Mouse (Mus musculus): ENCODE data around the gene Rdm1. TPM values are rescaled to one million over a fixed set of nuclear protein-coding genes. Genes with fewer than 3 reads are reported as not detected.

Gene Rdm1
- polyA plus RNA-seq, 1 experiment from 2014 or later, result 40.8 TPM

DNA sequence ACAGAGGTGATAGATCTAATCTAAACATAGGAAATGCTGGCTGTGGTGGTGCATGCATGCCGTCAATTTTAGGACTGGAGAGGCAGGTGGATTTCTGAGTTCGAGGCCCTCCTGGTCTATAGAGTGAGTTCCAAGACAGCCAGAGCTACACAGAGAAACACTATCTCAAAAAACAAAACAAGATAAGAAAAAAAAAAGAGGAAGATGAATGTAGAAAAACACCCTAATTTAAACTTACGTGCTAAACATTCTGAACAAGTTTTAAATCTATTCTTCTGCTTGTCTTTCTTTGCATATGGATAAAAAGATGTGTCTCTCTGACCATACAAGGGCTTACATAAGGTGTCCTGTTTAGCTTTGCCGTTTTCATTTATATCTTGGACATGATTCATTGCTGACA, 44.3 kb downstream of the Rdm1 start:
- Histone ChIP-seq H3K4me3 (replicated peaks; ENCODE audit: low read length) (no peak overlapping the region), H3K27me3 (ENCODE audit: control insufficient read depth, insufficient read depth, low read length) (no peaks in the 10 kb centered on the region), H3K9ac (ENCODE audit: low read length) (no peak overlapping the region), H3K27ac (ENCODE audit: low read length) (no peak overlapping the region), H3K4me2 (ENCODE audit: low read depth, low read length) (no peak overlapping the region), H3K9me3 (replicated peaks; ENCODE audit: control insufficient read depth, low read length) (no peaks in the 10 kb centered on the region), H3K36me3 (ENCODE audit: control insufficient read depth, insufficient read depth, low read length) (no peaks in the 10 kb centered on the region), H3K4me1 (ENCODE audit: control insufficient read depth, insufficient read depth, low read length) (peaks cover 24% of the 10 kb centered on the region)
- WGBS, result 67% methylated on average over 4 of the region's 4 CpGs
- no peak for ATAC-seq (ENCODE audit: insufficient read depth, low FRiP score)

DNA sequence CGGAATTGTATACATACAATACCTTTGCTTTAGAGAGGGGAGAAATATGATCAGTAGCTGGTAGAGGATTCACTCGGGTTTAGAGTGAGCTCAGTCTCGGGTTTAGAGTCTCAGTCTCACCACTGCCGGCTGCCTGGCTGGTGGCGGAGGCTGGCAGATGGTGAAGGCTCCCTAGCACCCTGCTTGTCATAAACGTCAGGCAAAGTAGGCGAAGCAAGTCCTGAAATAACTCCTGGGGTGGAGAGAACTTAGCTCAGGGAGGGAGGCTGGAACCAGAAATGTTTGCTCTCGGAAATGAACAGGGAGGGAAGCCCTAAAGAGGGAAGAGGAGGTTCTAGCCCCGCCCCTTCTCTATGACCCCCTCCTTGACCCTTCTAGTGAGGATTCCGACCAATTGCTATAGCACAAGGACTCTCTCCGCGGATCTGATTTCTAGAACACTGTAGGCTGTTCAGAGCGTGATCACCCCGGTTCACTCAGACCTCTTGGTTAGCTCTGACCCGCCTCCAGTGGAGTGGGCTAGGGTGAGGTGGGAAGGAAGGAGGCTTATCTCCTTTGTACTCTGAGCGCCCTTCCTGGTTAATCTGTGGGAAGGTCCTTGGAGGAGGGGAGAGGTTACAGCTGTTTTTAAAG, 46.1 kb downstream of the Rdm1 start:
- H3K27me3 ChIP-seq (ENCODE audit: control insufficient read depth, insufficient read depth, low read length), result no peaks in the 10 kb centered on the region
- H3K36me3 ChIP-seq (ENCODE audit: control insufficient read depth, insufficient read depth, low read length), result no peaks in the 10 kb centered on the region
- H3K27ac ChIP-seq (ENCODE audit: low read length), result peak overlapping the region; percentile 57
- no peak overlapping the region for H3K4me3 ChIP-seq (replicated peaks; ENCODE audit: low read length)
- peak; percentile 61; the same call in 1 of the 2 replicates for ATAC-seq (ENCODE audit: insufficient read depth, low FRiP score)
- H3K9me3 ChIP-seq (replicated peaks; ENCODE audit: control insufficient read depth, low read length), result no peaks in the 10 kb centered on the region
- H3K9ac ChIP-seq (ENCODE audit: low read length), result peak overlapping the region; percentile 47
- peaks cover 20% of the 10 kb centered on the region for H3K4me1 ChIP-seq (ENCODE audit: control insufficient read depth, insufficient read depth, low read length)
- H3K4me2 ChIP-seq (ENCODE audit: low read depth, low read length), result peak overlapping the region; percentile 27
- WGBS, result 19% methylated on average over 16 of the region's 16 CpGs

DNA sequence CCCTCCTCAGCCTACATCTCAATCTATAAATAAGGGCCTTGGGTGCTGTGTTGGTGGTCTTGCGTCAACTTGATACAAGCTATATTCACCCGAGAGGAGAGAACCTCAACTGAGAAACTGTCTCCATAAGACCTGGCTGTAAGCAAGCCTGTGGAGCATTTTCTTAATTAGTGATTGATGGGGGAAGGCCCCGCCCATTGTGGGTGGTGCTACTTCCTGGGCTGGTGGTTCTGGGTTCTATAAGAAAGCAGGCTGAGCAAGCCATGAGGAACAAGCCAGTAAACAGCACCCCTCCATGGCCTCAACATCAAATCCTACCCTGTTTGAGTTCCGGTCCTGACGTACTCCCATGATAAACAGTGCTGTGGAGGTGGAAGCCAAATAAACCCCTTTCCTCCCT, 47.1 kb downstream of the Rdm1 start:
- Histone ChIP-seq H3K4me2 (ENCODE audit: low read depth, low read length) (no peak overlapping the region), H3K4me1 (ENCODE audit: control insufficient read depth, insufficient read depth, low read length) (peaks cover 14% of the 10 kb centered on the region), H3K27ac (ENCODE audit: low read length) (no peak overlapping the region), H3K4me3 (replicated peaks; ENCODE audit: low read length) (no peak overlapping the region), H3K9me3 (replicated peaks; ENCODE audit: control insufficient read depth, low read length) (no peaks in the 10 kb centered on the region), H3K27me3 (ENCODE audit: control insufficient read depth, insufficient read depth, low read length) (no peaks in the 10 kb centered on the region), H3K9ac (ENCODE audit: low read length) (no peak overlapping the region), H3K36me3 (ENCODE audit: control insufficient read depth, insufficient read depth, low read length) (no peaks in the 10 kb centered on the region)
- 86% methylated on average over 5 of the region's 5 CpGs for WGBS
- no peak for ATAC-seq (ENCODE audit: insufficient read depth, low FRiP score)

DNA sequence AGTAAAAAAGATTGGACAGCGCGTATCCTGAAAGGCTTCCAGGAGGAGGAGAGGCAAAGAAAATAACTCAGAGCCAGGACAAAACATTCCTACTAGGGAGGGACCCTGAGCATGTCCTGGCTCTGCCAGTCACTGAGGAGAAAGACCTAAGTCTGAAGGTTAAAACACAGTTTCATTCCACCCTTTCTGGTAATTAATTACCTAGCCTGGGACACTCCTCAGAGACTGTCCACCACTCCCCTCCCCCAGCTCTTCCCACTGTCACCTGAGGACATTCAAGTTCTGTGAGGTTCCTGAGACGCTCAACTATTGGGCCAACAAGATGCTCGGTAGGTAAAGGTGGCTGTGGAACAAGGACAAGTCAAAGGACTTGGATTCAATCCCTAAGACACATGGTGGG, 48.4 kb downstream of the Rdm1 start:
- no peaks in the 10 kb centered on the region for H3K9me3 ChIP-seq (replicated peaks; ENCODE audit: control insufficient read depth, low read length)
- no peaks in the 10 kb centered on the region for H3K27me3 ChIP-seq (ENCODE audit: control insufficient read depth, insufficient read depth, low read length)
- peaks cover 9% of the 10 kb centered on the region; the same call in 1 of the 2 replicates for H3K4me1 ChIP-seq (ENCODE audit: control insufficient read depth, insufficient read depth, low read length)
- no peaks in the 10 kb centered on the region for H3K36me3 ChIP-seq (ENCODE audit: control insufficient read depth, insufficient read depth, low read length)
- no peak overlapping the region for H3K27ac ChIP-seq (ENCODE audit: low read length)
- no peak overlapping the region for H3K4me3 ChIP-seq (replicated peaks; ENCODE audit: low read length)
- H3K4me2 ChIP-seq (ENCODE audit: low read depth, low read length), result no peak overlapping the region
- 83% methylated on average over 4 of the region's 4 CpGs for WGBS
- no peak for ATAC-seq (ENCODE audit: insufficient read depth, low FRiP score)
- H3K9ac ChIP-seq (ENCODE audit: low read length), result no peak overlapping the region

DNA sequence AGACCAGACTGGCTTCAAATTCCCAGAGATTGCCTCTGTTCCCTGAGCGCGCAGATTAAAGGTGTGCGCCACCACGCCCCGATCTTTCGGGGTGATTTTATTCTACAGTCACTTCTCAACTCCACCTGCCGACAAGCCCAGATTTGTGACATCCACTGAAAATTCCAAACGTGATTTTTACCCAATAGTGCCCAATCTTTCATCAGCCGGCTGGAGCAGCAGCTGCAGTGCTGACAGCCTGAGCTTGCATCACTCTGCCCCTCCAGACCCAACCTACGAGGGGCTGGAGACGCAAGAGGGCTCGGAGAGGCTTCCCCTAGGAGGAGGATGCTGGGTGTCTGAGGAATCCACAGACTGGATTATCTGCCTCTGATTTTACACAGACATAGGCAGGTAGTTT, 50.7 kb downstream of the Rdm1 start:
- H3K4me3 ChIP-seq (replicated peaks; ENCODE audit: low read length), result no peak overlapping the region
- WGBS, result 71% methylated on average over 12 of the region's 12 CpGs
- no peak overlapping the region for H3K4me2 ChIP-seq (ENCODE audit: low read depth, low read length)
- no peak for ATAC-seq (ENCODE audit: insufficient read depth, low FRiP score)
- H3K4me1 ChIP-seq (ENCODE audit: control insufficient read depth, insufficient read depth, low read length), result peaks cover 15% of the 10 kb centered on the region
- no peaks in the 10 kb centered on the region for H3K36me3 ChIP-seq (ENCODE audit: control insufficient read depth, insufficient read depth, low read length)
- H3K27me3 ChIP-seq (ENCODE audit: control insufficient read depth, insufficient read depth, low read length), result no peaks in the 10 kb centered on the region
- no peak overlapping the region for H3K9ac ChIP-seq (ENCODE audit: low read length)
- no peak overlapping the region for H3K27ac ChIP-seq (ENCODE audit: low read length)
- H3K9me3 ChIP-seq (replicated peaks; ENCODE audit: control insufficient read depth, low read length), result no peaks in the 10 kb centered on the region

DNA sequence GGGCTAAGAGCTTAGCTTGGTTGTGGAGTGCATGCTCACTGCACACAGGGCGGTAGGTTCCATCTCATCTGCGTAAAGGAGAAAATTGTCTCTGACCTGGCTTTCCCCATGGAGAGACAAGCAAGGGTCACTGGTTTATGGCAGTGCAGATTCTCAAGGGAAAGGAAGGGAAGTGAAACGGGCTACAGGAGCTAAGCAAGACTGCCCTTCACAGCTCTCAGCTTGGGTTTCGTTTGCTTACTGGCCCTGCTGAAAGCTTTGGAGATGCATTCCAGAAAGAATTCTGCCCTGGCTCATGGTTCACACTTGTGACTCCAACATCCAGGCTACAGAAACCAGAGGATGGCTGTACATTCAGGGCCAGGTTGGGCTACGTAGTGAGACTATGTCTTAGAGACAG, 51.8 kb downstream of the Rdm1 start:
- Histone ChIP-seq H3K4me2 (ENCODE audit: low read depth, low read length) (no peak overlapping the region), H3K27ac (ENCODE audit: low read length) (no peak overlapping the region), H3K9ac (ENCODE audit: low read length) (no peak overlapping the region), H3K4me1 (ENCODE audit: control insufficient read depth, insufficient read depth, low read length) (peaks cover 6% of the 10 kb centered on the region; the same call in 1 of the 2 replicates), H3K9me3 (replicated peaks; ENCODE audit: control insufficient read depth, low read length) (no peaks in the 10 kb centered on the region), H3K4me3 (replicated peaks; ENCODE audit: low read length) (no peak overlapping the region), H3K36me3 (ENCODE audit: control insufficient read depth, insufficient read depth, low read length) (no peaks in the 10 kb centered on the region), H3K27me3 (ENCODE audit: control insufficient read depth, insufficient read depth, low read length) (no peaks in the 10 kb centered on the region)
- ATAC-seq (ENCODE audit: insufficient read depth, low FRiP score), result no peak
- WGBS, result 71% methylated on average over 5 of the region's 5 CpGs

DNA sequence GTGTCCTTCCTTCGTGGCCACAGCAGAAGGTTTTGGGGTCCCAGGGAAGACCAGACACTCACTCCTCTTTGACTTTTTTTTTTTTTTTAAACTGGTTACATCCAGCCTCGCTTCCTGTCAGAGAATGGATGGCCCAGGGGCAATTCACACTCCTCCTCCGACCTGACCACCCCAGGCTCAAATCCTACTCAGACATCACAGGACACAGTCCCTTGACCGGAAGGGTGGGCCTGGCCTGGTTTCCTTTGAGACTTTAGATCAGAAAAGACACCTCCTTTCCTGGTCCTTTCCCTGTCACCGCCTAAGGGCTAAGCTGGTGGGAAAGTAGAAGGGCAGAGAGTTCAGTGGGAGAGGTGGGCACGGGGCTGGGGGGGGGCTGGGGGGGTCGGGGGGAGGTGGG, 52.9 kb downstream of the Rdm1 start:
- 41% methylated on average over 7 of the region's 7 CpGs for WGBS
- Histone ChIP-seq H3K9ac (ENCODE audit: low read length) (no peak overlapping the region), H3K4me1 (ENCODE audit: control insufficient read depth, insufficient read depth, low read length) (peaks cover 6% of the 10 kb centered on the region; the same call in 1 of the 2 replicates), H3K27me3 (ENCODE audit: control insufficient read depth, insufficient read depth, low read length) (no peaks in the 10 kb centered on the region), H3K36me3 (ENCODE audit: control insufficient read depth, insufficient read depth, low read length) (no peaks in the 10 kb centered on the region), H3K27ac (ENCODE audit: low read length) (no peak overlapping the region), H3K4me2 (ENCODE audit: low read depth, low read length) (no peak overlapping the region), H3K4me3 (replicated peaks; ENCODE audit: low read length) (no peak overlapping the region), H3K9me3 (replicated peaks; ENCODE audit: control insufficient read depth, low read length) (no peaks in the 10 kb centered on the region)
- ATAC-seq (ENCODE audit: insufficient read depth, low FRiP score), result no peak

DNA sequence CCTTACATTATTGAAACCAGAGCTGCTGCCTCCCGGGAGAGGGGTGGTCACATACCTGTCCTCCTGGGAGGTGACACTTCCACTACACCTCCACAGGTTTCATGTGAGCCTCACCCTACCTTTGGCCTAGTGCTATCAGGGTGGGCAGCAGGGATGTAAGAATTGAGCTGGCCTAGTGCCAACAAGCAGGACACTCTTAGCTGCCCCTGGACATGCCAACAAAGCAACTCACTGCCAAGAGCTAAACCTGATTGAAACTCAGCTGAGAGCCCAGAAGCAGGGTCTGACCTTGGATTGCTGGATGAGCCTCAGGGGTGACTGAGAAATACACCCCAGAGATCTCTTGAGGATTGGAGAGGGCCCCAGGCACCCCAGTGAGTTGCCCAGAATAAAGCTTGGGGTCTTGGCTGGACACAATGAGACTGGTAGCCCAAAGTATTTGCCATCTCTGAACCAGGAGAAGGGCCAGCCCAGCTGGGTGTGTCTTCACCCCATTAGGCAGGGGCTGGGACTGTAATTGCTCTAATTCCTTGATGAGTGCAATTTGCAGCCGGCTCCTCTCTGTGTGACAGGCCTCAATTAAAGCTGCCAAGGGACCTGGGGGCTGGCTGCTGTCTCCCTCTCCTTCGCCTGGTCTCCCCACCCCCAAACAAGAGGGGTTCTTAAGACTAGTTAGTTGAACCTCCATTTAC, 53.8 kb downstream of the Rdm1 start:
- Histone ChIP-seq H3K4me3 (replicated peaks; ENCODE audit: low read length) (no peak overlapping the region), H3K27me3 (ENCODE audit: control insufficient read depth, insufficient read depth, low read length) (no peaks in the 10 kb centered on the region), H3K4me2 (ENCODE audit: low read depth, low read length) (no peak overlapping the region), H3K9ac (ENCODE audit: low read length) (0 out of 2 replicates have a peak overlapping the region, but pooled peaks have one; percentile 14), H3K27ac (ENCODE audit: low read length) (no peak overlapping the region), H3K36me3 (ENCODE audit: control insufficient read depth, insufficient read depth, low read length) (no peaks in the 10 kb centered on the region), H3K9me3 (replicated peaks; ENCODE audit: control insufficient read depth, low read length) (no peaks in the 10 kb centered on the region), H3K4me1 (ENCODE audit: control insufficient read depth, insufficient read depth, low read length) (peaks cover 6% of the 10 kb centered on the region; the same call in 1 of the 2 replicates)
- ATAC-seq (ENCODE audit: insufficient read depth, low FRiP score), result no peak
- WGBS, result 47% methylated on average over 3 of the region's 3 CpGs

DNA sequence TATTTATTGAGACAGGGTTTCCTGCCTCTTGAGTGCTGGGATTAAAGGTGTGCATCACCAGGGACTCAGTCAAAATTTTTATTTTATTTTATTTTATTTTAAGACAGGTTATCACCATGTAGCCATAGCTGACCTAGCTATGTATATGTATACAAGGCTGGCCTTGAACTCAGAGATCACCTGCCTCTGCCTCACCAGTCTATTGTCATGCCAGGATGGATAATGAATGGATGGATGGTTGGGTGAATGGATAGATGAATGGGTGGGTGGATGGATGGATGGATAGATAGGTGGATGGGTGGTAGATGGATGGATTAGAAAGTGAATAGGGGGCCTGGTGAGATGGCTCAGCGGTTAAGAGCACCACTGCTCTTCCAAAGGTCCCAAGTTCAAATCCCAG, 55.0 kb downstream of the Rdm1 start:
- Histone ChIP-seq H3K4me1 (ENCODE audit: control insufficient read depth, insufficient read depth, low read length) (peaks cover 10% of the 10 kb centered on the region; the same call in 1 of the 2 replicates), H3K9ac (ENCODE audit: low read length) (no peak overlapping the region), H3K36me3 (ENCODE audit: control insufficient read depth, insufficient read depth, low read length) (no peaks in the 10 kb centered on the region), H3K4me2 (ENCODE audit: low read depth, low read length) (no peak overlapping the region), H3K27me3 (ENCODE audit: control insufficient read depth, insufficient read depth, low read length) (no peaks in the 10 kb centered on the region), H3K27ac (ENCODE audit: low read length) (no peak overlapping the region), H3K4me3 (replicated peaks; ENCODE audit: low read length) (no peak overlapping the region), H3K9me3 (replicated peaks; ENCODE audit: control insufficient read depth, low read length) (no peaks in the 10 kb centered on the region)
- ATAC-seq (ENCODE audit: insufficient read depth, low FRiP score), result no peak
- 83% methylated on average over 1 of the region's 1 CpGs for WGBS

Measured in stomach, embryonic 16.5 days (tissue).